Mouse (Mus musculus) megakaryocyte, embryonic 14.5 days (primary cell): ENCODE results near the gene Pxn. TPM values are rescaled to one million over a fixed set of nuclear protein-coding genes. Genes with fewer than 3 reads are reported as not detected.
A peak's percentile ranks its signal among the peaks of the same experiment; 100 is the strongest.
"Not testable (repeated sequence)": the region's sequence is repeated elsewhere in the genome, so short reads cannot be mapped to it uniquely, and the experiment has no call there.

ENCODE experiments used
- H3K27me3 ChIP-seq: replicated peaks from 2 replicates; pipeline ENCODE3; 2012; ENCODE audit warnings: inconsistent platforms
- H3K36me3 ChIP-seq: replicated peaks from 2 replicates; pipeline ENCODE3; 2012; ENCODE audit warnings: low read length, inconsistent platforms, mixed read lengths
- H3K4me1 ChIP-seq: 2 replicates; pipeline ENCODE4 v1.6.1; 2012; ENCODE audit warnings: inconsistent platforms
- H3K4me3 ChIP-seq: replicated peaks from 2 replicates; pipeline ENCODE3; 2012; ENCODE audit warnings: moderate library complexity, mild to moderate bottlenecking, inconsistent platforms
- H3K9me3 ChIP-seq: 2 replicates; pipeline ENCODE4 v1.6.1; 2012; ENCODE audit warnings: inconsistent platforms
- FLI1 ChIP-seq: IDR thresholded peaks from 2 replicates; pipeline ENCODE4 v1.6.1; 2012; ENCODE audit warnings: low read length, inconsistent platforms, mixed read lengths
- GATA1 ChIP-seq: IDR thresholded peaks from 3 replicates; pipeline ENCODE4 v1.6.1; 2012; ENCODE audit warnings: mixed read lengths, low read length, inconsistent platforms, borderline replicate concordance
- polyA plus RNA-seq: library from polyadenylated mRNA; stranded (reverse); fragments of >175 nt; gene quantifications from 2 replicates; pipeline ENCODE4 v1.2.3, GENCODE M21; 2012; ENCODE audit warnings: low replicate concordance; ENCODE audit not compliant: insufficient read depth

The Pxn gene
- polyA plus RNA-seq, 1 experiment: 63.1 TPM

- Histone ChIP-seq H3K4me1 (peaks cover 82% of the 10 kb centered on the region), H3K9me3 (no peaks in the 10 kb centered on the region), H3K27me3 (no peaks in the 10 kb centered on the region), H3K36me3 (peaks cover 39% of the 10 kb centered on the region), H3K4me3 (peak overlapping the region; percentile 92)
- TF ChIP-seq FLI1 (no peak), GATA1 (no peak)
These were observed 9.8 kb downstream of the Pxn start for GRCm38 (mm10) chr5:115516081-115516907.

DNA sequence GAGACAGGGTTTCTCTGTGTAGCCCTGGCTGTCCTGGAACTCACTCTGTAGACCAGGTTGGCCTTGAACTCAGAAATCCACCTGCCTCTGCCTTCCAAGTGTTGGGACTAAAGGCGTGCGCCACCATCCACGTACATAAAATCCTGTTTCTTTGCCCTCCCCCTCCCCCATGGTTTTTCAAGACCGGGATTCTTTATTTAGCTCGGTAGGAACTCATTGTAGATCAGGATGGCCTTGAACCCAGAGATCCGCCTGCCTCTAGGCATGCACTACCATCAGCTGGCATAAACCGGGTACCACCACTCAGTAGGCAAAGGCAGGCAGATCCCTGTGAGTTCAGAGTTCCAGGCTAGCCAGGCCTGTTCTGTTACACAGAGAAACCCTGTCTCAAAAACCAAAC lies 10.4 kb downstream of the Pxn start:
- no peaks in the 10 kb centered on the region for H3K9me3 ChIP-seq
- no peaks in the 10 kb centered on the region for H3K27me3 ChIP-seq
- H3K36me3 ChIP-seq: peaks cover 34% of the 10 kb centered on the region
- H3K4me1 ChIP-seq: peaks cover 83% of the 10 kb centered on the region
- TF ChIP-seq FLI1: no peak
- no peak for TF ChIP-seq GATA1
- H3K4me3 ChIP-seq: peak overlapping the region; percentile 72

GRCm38 (mm10) chr5:115517501-115517900 lies 11.0 kb downstream of the Pxn start:
- no peaks in the 10 kb centered on the region for H3K27me3 ChIP-seq
- peak overlapping the region; percentile 7 for H3K4me3 ChIP-seq
- peaks cover 83% of the 10 kb centered on the region for H3K4me1 ChIP-seq
- TF ChIP-seq FLI1 (no peak), GATA1 (no peak)
- no peaks in the 10 kb centered on the region for H3K9me3 ChIP-seq
- peaks cover 29% of the 10 kb centered on the region for H3K36me3 ChIP-seq

DNA sequence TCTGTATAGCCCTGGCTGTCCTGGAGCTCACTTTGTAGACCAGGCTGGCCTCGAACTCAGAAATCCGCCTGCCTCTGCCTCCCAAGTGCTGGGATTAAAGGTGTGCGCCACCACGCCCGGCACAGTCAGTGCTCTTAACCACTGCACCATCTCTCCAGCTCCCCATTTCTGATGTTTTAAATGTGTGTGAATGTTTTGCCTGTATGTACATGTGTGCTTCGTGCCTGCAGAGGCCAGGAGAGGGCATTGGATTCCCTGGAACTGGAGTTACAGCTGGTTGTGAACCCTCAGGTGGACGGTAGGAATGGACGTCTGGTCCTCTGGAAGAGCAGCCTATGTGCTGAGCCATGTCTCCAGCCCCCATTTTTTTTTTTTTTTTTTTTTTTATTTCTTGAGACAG lies 11.7 kb downstream of the Pxn start:
- H3K9me3 ChIP-seq, H3K27me3 ChIP-seq, H3K4me3 ChIP-seq: not testable (repeated sequence)
- H3K4me1 ChIP-seq: peaks cover 85% of the 10 kb centered on the region
- H3K36me3 ChIP-seq: peaks cover 23% of the 10 kb centered on the region

GRCm38 (mm10) chr5:115520325-115520869 lies 13.9 kb downstream of the Pxn start:
- peaks cover 85% of the 10 kb centered on the region for H3K4me1 ChIP-seq
- H3K9me3 ChIP-seq: no peaks in the 10 kb centered on the region
- peaks cover 30% of the 10 kb centered on the region for H3K36me3 ChIP-seq
- TF ChIP-seq FLI1 (no peak), GATA1 (no peak)
- H3K4me3 ChIP-seq: peak overlapping the region; percentile 80
- H3K27me3 ChIP-seq: no peaks in the 10 kb centered on the region

DNA sequence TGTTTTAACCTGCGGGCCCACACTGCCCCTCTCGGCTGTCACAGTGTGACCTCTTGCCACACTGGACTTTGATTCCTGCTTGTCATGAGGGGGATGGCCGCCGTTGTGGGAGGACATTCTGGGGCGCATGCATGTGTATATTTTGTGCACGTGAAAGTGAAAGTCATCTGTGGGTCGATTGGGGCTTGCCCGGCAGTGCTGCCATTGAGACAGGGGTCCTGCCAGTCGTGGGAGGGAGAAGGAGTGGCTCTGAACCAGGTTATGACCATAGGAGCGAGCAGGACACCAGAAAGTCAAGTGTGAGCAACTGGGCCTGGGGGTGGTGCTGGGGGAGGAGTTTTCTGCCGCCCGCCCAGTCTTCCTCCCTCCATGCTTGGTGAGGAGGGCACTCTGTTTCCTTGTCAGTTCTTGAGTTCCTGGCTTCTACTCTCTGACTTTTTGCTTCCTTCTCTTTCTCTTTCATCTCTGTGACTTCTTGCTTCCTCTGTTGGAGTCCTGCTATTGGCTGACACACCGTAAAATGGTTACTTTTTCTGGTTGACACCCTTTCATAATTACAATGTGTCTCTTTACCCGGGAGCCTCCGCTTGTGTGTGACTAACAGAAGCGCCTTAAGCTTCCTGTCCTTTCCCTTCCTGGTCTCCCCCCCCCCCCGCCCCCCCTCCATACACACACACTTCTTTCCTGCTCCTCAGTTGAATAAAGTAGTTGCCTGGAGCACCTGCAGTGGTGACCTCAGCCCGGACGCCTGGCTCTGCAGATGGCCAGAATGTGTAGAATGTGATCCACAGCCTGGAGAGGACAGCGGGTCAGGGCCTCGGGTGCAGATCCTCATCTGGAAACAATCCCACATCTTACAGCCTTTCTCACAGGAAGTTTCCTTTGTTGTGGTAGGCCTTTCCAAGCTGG lies 15.3 kb downstream of the Pxn start:
- Histone ChIP-seq H3K36me3 (peaks cover 44% of the 10 kb centered on the region), H3K4me3 (peak overlapping the region; percentile 92), H3K4me1 (peaks cover 85% of the 10 kb centered on the region), H3K27me3 (no peaks in the 10 kb centered on the region), H3K9me3 (no peaks in the 10 kb centered on the region)
- TF ChIP-seq GATA1 (no peak), FLI1 (no peak)

- Histone ChIP-seq H3K4me3 (peak overlapping the region; percentile 35), H3K27me3 (no peaks in the 10 kb centered on the region), H3K9me3 (no peaks in the 10 kb centered on the region), H3K36me3 (peaks cover 47% of the 10 kb centered on the region), H3K4me1 (peaks cover 83% of the 10 kb centered on the region)
- TF ChIP-seq GATA1 (no peak), FLI1 (no peak)
These were observed 16.1 kb downstream of the Pxn start for GRCm38 (mm10) chr5:115522531-115522930.

DNA sequence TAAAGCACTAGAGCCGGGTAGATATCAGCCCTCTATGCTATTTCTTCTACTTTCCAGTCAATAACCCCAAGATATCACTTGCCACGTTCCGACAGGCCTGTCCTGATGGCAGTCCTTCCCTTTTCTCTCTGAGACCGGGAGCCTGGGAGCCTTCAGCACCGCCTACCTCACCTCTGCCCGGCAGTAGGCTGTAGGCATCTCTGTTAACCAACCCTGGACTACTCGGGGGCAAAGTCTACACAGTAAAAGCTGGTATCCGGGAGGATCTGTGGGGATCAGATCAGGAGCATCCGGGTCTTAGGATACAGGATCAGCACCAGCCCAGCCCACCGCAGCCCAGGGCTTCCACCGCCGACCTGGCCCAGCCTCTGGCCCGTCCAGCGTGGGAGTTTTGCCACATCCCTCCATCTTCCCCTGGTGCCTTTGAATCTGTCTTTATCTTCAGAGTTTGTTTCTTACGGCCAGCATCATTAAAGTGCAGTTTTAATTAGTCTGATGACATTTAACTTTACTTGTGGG lies 16.6 kb downstream of the Pxn start:
- no peak overlapping the region for H3K4me3 ChIP-seq
- TF ChIP-seq GATA1: no peak
- no peak for TF ChIP-seq FLI1
- peaks cover 85% of the 10 kb centered on the region for H3K4me1 ChIP-seq
- H3K27me3 ChIP-seq: no peaks in the 10 kb centered on the region
- peaks cover 49% of the 10 kb centered on the region for H3K36me3 ChIP-seq
- H3K9me3 ChIP-seq: no peaks in the 10 kb centered on the region

- TF ChIP-seq FLI1 (no peak), GATA1 (no peak)
- Histone ChIP-seq H3K27me3 (no peaks in the 10 kb centered on the region), H3K9me3 (no peaks in the 10 kb centered on the region), H3K4me3 (peak overlapping the region; percentile 84), H3K36me3 (peaks cover 51% of the 10 kb centered on the region), H3K4me1 (peaks cover 93% of the 10 kb centered on the region)
These were observed 17.5 kb downstream of the Pxn start for GRCm38 (mm10) chr5:115523971-115524370.
